Mouse (Mus musculus): Measurements from ENCODE around the gene Caly.

DNA sequence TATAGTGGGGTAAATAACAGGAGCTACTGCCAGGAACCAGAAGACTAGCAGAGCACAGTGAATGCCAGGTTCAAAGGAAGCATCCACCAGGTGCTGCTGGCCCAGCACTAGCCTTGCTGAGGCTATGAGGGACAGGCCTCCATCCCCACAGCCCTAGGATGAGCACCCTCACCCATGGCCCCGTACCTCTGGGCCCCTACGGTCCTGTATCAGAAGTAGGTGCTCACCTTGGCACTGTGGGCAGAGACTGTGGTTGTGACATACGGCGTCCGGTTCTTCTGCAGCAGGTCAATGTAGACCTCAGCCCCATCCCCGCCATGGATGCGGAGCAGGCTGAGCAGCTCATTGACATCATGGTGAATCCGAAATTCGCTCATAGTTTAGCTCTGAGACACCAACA lies 49.0 kb downstream of the Caly start:
- TF ChIP-seq POLR2A (IDR thresholded peaks at IDR 0.05; ENCODE audit: insufficient read depth, low read depth, low read length) (no peak), CTCF (IDR thresholded peaks at IDR 0.05; ENCODE audit: insufficient read depth, low read depth, low read length) (no peak)
